Mouse (Mus musculus): ENCODE data around the gene Shmt2. TPM values are rescaled to one million over a fixed set of nuclear protein-coding genes. Genes with fewer than 3 reads are reported as not detected.

The Shmt2 gene
- total and polyA plus RNA-seq, 2 experiments from 2014 or later: 51.5 to 109 TPM

DNA sequence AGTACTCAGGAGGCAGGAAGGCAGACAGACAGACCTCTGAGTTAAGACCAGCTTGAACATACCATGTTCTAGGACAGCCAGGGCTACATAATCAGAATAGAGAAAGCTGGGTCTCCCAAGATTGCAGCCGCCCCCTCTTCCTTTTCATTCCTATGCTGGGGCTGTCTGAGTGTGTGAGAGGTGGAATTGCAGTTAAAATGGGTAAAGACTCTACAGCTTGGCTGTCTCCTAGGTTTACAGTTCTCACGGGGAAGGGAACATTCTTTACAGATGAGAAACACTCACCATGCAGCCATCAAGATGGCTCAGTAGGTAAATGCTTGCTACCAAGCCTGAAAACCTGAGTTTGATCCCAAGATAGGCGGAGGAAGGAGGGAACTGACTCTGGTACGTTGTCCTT is 22.2 kb downstream of the Shmt2 start:
- no peaks in the 10 kb centered on the region for H3K27me3 ChIP-seq (ENCODE audit: control insufficient read depth, insufficient read depth, low read length)
- no peak overlapping the region for H3K4me3 ChIP-seq (ENCODE audit: low read depth, low read length)
- no peak overlapping the region for H3K27ac ChIP-seq (ENCODE audit: low read depth)
- no peaks in the 10 kb centered on the region for H3K4me1 ChIP-seq (ENCODE audit: control insufficient read depth, insufficient read depth)
- DNase-seq (ENCODE audit: low spot score) (no peak), ATAC-seq (ENCODE audit: insufficient read depth, low read depth) (no peak)
- peaks cover 48% of the 10 kb centered on the region for H3K36me3 ChIP-seq (replicated peaks; ENCODE audit: control insufficient read depth, insufficient read depth, low read length)
- no peak overlapping the region for H3K9ac ChIP-seq (replicated peaks; ENCODE audit: low read depth, low read length)
- no peaks in the 10 kb centered on the region for H3K9me3 ChIP-seq (replicated peaks; ENCODE audit: control insufficient read depth, low read length)
- TF ChIP-seq CTCF (IDR thresholded peaks at IDR 0.05; ENCODE audit: low read depth) (no peak), EP300 (IDR thresholded peaks at IDR 0.05; ENCODE audit: low read depth) (no peak)
- no peak overlapping the region for H3K4me2 ChIP-seq (ENCODE audit: low read depth, low read length)
- WGBS: 80% methylated on average over 4 of the region's 4 CpGs

DNA sequence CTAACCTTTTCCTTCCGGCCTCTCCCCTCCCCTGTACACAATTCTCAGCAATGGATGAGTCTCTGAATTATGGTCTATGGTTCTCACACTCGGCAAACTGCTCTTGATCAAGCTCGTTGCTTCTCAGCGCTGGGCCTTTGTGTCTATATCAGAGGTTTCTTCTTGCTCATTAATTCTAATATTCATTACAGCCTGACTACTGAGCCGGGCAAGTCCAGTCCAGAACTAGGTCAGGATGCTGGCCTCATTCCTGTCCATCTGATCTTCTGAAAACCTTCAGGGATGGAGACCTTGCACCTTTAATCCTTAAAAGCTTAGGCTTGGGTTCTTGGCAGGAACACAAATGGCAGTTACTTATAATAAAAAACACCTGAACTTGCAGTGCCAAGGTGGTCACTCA is 22.7 kb downstream of the Shmt2 start:
- no peak for DNase-seq (ENCODE audit: low spot score)
- no peak overlapping the region for H3K27ac ChIP-seq (ENCODE audit: low read depth)
- TF ChIP-seq EP300 (IDR thresholded peaks at IDR 0.05; ENCODE audit: low read depth) (no peak), CTCF (IDR thresholded peaks at IDR 0.05; ENCODE audit: low read depth) (no peak)
- no peak for ATAC-seq (ENCODE audit: insufficient read depth, low read depth)
- no peaks in the 10 kb centered on the region for H3K27me3 ChIP-seq (ENCODE audit: control insufficient read depth, insufficient read depth, low read length)
- WGBS: 86% methylated on average over 5 of the region's 5 CpGs
- H3K36me3 ChIP-seq (replicated peaks; ENCODE audit: control insufficient read depth, insufficient read depth, low read length): peaks cover 54% of the 10 kb centered on the region
- no peak overlapping the region for H3K9ac ChIP-seq (replicated peaks; ENCODE audit: low read depth, low read length)
- no peak overlapping the region for H3K4me3 ChIP-seq (ENCODE audit: low read depth, low read length)
- H3K4me2 ChIP-seq (ENCODE audit: low read depth, low read length): no peak overlapping the region
- no peaks in the 10 kb centered on the region for H3K4me1 ChIP-seq (ENCODE audit: control insufficient read depth, insufficient read depth)
- no peaks in the 10 kb centered on the region for H3K9me3 ChIP-seq (replicated peaks; ENCODE audit: control insufficient read depth, low read length)

DNA sequence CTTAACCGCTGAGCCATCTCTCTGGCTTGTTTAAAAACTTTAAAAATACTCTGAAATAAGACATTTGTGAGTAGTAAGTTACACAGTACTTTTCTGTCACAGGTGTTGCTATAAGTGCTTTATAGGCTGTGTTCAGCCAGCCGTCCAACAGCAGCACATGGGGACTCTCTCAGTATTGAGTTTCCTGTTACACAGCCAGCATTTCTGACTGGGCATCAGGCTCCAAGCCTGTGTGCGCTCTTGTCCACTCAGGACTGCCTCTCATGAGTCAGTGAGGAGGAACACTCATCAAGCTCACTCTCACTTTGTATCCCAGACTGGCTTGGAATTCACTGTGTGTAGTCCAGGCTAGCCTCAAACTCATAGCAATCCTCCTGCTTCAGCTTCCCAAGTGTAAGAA is 26.1 kb downstream of the Shmt2 start:
- Histone ChIP-seq H3K36me3 (replicated peaks; ENCODE audit: control insufficient read depth, insufficient read depth, low read length) (peaks cover 85% of the 10 kb centered on the region), H3K4me3 (ENCODE audit: low read depth, low read length) (no peak overlapping the region), H3K4me1 (ENCODE audit: control insufficient read depth, insufficient read depth) (no peaks in the 10 kb centered on the region), H3K27me3 (ENCODE audit: control insufficient read depth, insufficient read depth, low read length) (no peaks in the 10 kb centered on the region), H3K4me2 (ENCODE audit: low read depth, low read length) (no peak overlapping the region), H3K9ac (replicated peaks; ENCODE audit: low read depth, low read length) (no peak overlapping the region), H3K9me3 (replicated peaks; ENCODE audit: control insufficient read depth, low read length) (no peaks in the 10 kb centered on the region), H3K27ac (ENCODE audit: low read depth) (no peak overlapping the region)
- ATAC-seq (ENCODE audit: insufficient read depth, low read depth) (no peak), DNase-seq (ENCODE audit: low spot score) (no peak)
- no peak for TF ChIP-seq EP300 (IDR thresholded peaks at IDR 0.05; ENCODE audit: low read depth)
- no peak for TF ChIP-seq CTCF (IDR thresholded peaks at IDR 0.05; ENCODE audit: low read depth)
- 92% methylated on average over 3 of the region's 3 CpGs for WGBS

DNA sequence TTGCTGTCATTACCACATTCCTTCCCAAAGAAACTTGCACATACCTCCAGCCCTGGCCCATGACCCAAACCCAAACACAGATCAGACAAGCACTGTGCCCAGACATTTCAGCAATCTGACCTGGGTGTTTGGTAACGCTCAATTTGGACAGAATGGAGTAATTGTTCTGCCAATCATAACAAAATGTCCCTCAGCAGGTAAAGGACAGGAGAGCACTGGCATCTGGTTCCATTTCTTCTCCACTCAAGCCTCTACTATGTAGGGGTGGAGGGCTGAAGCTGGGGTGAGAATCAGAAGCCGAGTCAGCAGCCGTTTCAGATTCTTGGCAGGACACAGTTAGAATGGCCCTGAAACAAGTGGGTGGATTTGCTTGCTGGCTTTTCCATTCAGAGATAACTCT is 30.1 kb downstream of the Shmt2 start:
- Histone ChIP-seq H3K4me1 (ENCODE audit: control insufficient read depth, insufficient read depth) (no peaks in the 10 kb centered on the region), H3K4me3 (ENCODE audit: low read depth, low read length) (no peak overlapping the region), H3K9ac (replicated peaks; ENCODE audit: low read depth, low read length) (no peak overlapping the region), H3K27ac (ENCODE audit: low read depth) (no peak overlapping the region), H3K4me2 (ENCODE audit: low read depth, low read length) (no peak overlapping the region), H3K9me3 (replicated peaks; ENCODE audit: control insufficient read depth, low read length) (no peaks in the 10 kb centered on the region), H3K27me3 (ENCODE audit: control insufficient read depth, insufficient read depth, low read length) (no peaks in the 10 kb centered on the region), H3K36me3 (replicated peaks; ENCODE audit: control insufficient read depth, insufficient read depth, low read length) (peaks cover 89% of the 10 kb centered on the region)
- ATAC-seq (ENCODE audit: insufficient read depth, low read depth): no peak
- 61% methylated on average over 3 of the region's 3 CpGs for WGBS
- DNase-seq (ENCODE audit: low spot score): no peak
- TF ChIP-seq EP300 (IDR thresholded peaks at IDR 0.05; ENCODE audit: low read depth) (no peak), CTCF (IDR thresholded peaks at IDR 0.05; ENCODE audit: low read depth) (no peak)

DNA sequence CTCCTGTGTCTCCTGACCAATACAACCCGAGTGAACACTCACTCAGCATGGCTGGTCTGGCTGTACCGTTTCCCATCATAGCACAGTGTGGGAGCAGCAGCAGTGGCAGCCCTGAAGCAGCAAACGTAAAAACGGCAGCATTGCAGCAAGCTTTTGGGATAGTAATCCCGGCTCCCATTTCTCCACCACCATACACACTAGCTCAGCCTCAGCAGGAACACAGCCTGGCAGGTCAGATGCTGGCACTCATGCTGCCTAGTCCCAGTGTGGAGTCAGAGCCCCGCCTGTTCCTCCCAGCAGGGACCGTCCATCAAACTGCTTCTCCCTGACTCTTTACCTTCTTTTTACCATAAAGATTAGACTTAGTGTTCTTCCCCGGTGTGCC is 31.1 kb downstream of the Shmt2 start:
- Histone ChIP-seq H3K4me2 (ENCODE audit: low read depth, low read length) (no peak overlapping the region), H3K36me3 (replicated peaks; ENCODE audit: control insufficient read depth, insufficient read depth, low read length) (peaks cover 85% of the 10 kb centered on the region), H3K4me3 (ENCODE audit: low read depth, low read length) (no peak overlapping the region), H3K9ac (replicated peaks; ENCODE audit: low read depth, low read length) (no peak overlapping the region), H3K4me1 (ENCODE audit: control insufficient read depth, insufficient read depth) (no peaks in the 10 kb centered on the region), H3K9me3 (replicated peaks; ENCODE audit: control insufficient read depth, low read length) (no peaks in the 10 kb centered on the region), H3K27me3 (ENCODE audit: control insufficient read depth, insufficient read depth, low read length) (no peaks in the 10 kb centered on the region), H3K27ac (ENCODE audit: low read depth) (no peak overlapping the region)
- 87% methylated on average over 8 of the region's 8 CpGs for WGBS
- no peak for ATAC-seq (ENCODE audit: insufficient read depth, low read depth)
- TF ChIP-seq CTCF (IDR thresholded peaks at IDR 0.05; ENCODE audit: low read depth) (no peak), EP300 (IDR thresholded peaks at IDR 0.05; ENCODE audit: low read depth) (no peak)
- DNase-seq (ENCODE audit: low spot score): no peak

All from heart, postnatal 0 days (tissue).